Mouse (Mus musculus) hindlimb bud, embryonic 11.5 days (tissue): ENCODE data around the gene Lzts2.

ENCODE experiments used
- DNase-seq: peaks from one replicate; pipeline ENCODE4 v3.0.0-alpha.2; 2012; ENCODE audit warnings: low read depth, low spot score; ENCODE audit errors: extremely low spot score

The Lzts2 gene

GRCm38 (mm10) chr19:45002301-45002700, 11.9 kb upstream of the Lzts2 start:
- DNase-seq = no peak

- DNase-seq = no peak
Measured at GRCm38 (mm10) chr19:45003740-45004516, 10.3 kb upstream of the Lzts2 start.

GRCm38 (mm10) chr19:45005444-45005843, 8.8 kb upstream of the Lzts2 start, which contains the start of gene Twnk:
TSS of gene Twnk (plus strand) at chr19:45005663.
- DNase-seq = no peak

- DNase-seq = no peak
Measured at GRCm38 (mm10) chr19:45005957-45006712, 8.1 kb upstream of the Lzts2 start, which contains the start of gene Mrpl43. TSS of gene Mrpl43 (minus strand) at chr19:45006442.

GRCm38 (mm10) chr19:45007021-45007420, 7.2 kb upstream of the Lzts2 start:
- no peak for DNase-seq

GRCm38 (mm10) chr19:45007425-45008191, 6.6 kb upstream of the Lzts2 start:
- no peak for DNase-seq

GRCm38 (mm10) chr19:45010646-45011045, 3.6 kb upstream of the Lzts2 start:
- no peak for DNase-seq

GRCm38 (mm10) chr19:45012219-45012618, 2.0 kb upstream of the Lzts2 start:
- DNase-seq = no peak

- no peak for DNase-seq
Measured at GRCm38 (mm10) chr19:45012636-45013035, 1.6 kb upstream of the Lzts2 start.

- no peak for DNase-seq
Measured at GRCm38 (mm10) chr19:45013581-45014225, 511 bp upstream of the Lzts2 start.

- DNase-seq = no peak
Measured at GRCm38 (mm10) chr19:45014981-45015402, 778 bp downstream of the Lzts2 start.

GRCm38 (mm10) chr19:45015518-45016281, 1.5 kb downstream of the Lzts2 start:
- no peak for DNase-seq

- DNase-seq = no peak
Measured at GRCm38 (mm10) chr19:45016341-45017215, 2.4 kb downstream of the Lzts2 start.

GRCm38 (mm10) chr19:45017216-45017771, 3.1 kb downstream of the Lzts2 start:
- no peak for DNase-seq

GRCm38 (mm10) chr19:45017909-45018308, 3.7 kb downstream of the Lzts2 start:
- no peak for DNase-seq

GRCm38 (mm10) chr19:45018351-45018831, 4.2 kb downstream of the Lzts2 start:
- no peak for DNase-seq

GRCm38 (mm10) chr19:45020348-45020747, 6.1 kb downstream of the Lzts2 start:
- no peak for DNase-seq

GRCm38 (mm10) chr19:45021362-45021761, 7.1 kb downstream of the Lzts2 start:
- DNase-seq = no peak

GRCm38 (mm10) chr19:45023993-45024392, 9.8 kb downstream of the Lzts2 start:
- no peak for DNase-seq
